Mouse (Mus musculus): ENCODE measurements around the gene 9130230L23Rik.

9130230L23Rik gene

GRCm38 (mm10) chr5:65954130-65955080 lies 49.7 kb downstream of the 9130230L23Rik start:
- no peak for DNase-seq (ENCODE audit: low spot score in 2 of 2)

GRCm38 (mm10) chr5:65951513-65951909 lies 52.6 kb downstream of the 9130230L23Rik start:
- DNase-seq (ENCODE audit: low spot score in 2 of 2) = no peak

- DNase-seq (ENCODE audit: low spot score in 2 of 2) = peak; percentile 34 to 40
Observed at GRCm38 (mm10) chr5:65950679-65951512, 53.2 kb downstream of the 9130230L23Rik start.

GRCm38 (mm10) chr5:65950236-65950635 lies 53.8 kb downstream of the 9130230L23Rik start:
- peak; percentile 67 to 81 for DNase-seq (ENCODE audit: low spot score in 2 of 2)

- no peak for DNase-seq (ENCODE audit: low spot score in 2 of 2)
Observed at GRCm38 (mm10) chr5:65949822-65950221, 54.3 kb downstream of the 9130230L23Rik start.

GRCm38 (mm10) chr5:65941145-65941544 lies 62.9 kb downstream of the 9130230L23Rik start:
- no peak for DNase-seq (ENCODE audit: low spot score in 2 of 2)

- peak; percentile 76 to 86 for DNase-seq (ENCODE audit: low spot score in 2 of 2)
Observed at GRCm38 (mm10) chr5:65937998-65938715, 65.9 kb downstream of the 9130230L23Rik start.

- peak in 1 of 2 experiments; percentile 6 for DNase-seq (ENCODE audit: low spot score in 2 of 2)
Observed at GRCm38 (mm10) chr5:65937011-65937726, 66.9 kb downstream of the 9130230L23Rik start.

- no peak for DNase-seq (ENCODE audit: low spot score in 2 of 2)
Observed at GRCm38 (mm10) chr5:65934783-65935182, 69.3 kb downstream of the 9130230L23Rik start, which contains the start of gene Chrna9. Gene Chrna9, plus strand, starts transcription at chr5:65934921.

- no peak for DNase-seq (ENCODE audit: low spot score in 2 of 2)
Observed at GRCm38 (mm10) chr5:65933764-65934163, 70.3 kb downstream of the 9130230L23Rik start.

GRCm38 (mm10) chr5:65933258-65933657 lies 70.8 kb downstream of the 9130230L23Rik start:
- DNase-seq (ENCODE audit: low spot score in 2 of 2) = no peak

- no peak for DNase-seq (ENCODE audit: low spot score in 2 of 2)
Observed at GRCm38 (mm10) chr5:65930171-65930570, 73.9 kb downstream of the 9130230L23Rik start.

Measured in right cerebral cortex, postnatal 10 days (tissue).